Mouse (Mus musculus): ENCODE data around the gene Mef2c.

The Mef2c gene

DNA sequence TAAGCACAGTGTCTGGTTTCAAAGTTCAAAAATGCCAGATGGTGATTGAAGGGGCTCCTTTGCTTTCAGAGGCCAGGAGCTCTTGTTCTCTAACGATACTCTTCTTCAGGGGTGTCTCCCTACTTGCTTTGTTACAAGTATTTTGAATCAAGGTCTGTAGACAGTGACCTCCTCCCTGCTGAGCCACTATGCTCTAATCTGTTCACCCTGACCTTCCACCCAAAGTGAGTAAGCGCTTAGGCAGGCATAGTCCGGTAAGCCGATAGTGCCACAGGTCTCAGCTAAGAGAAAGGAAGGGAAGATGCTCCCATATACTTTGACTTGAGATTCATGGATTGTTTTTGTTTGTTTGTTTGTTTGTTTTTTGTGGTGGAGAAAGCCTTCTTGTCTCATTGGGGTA is 69.5 kb downstream of the Mef2c start:
- no peak for DNase-seq

GRCm38 (mm10) chr13:83573855-83574583 is 70.2 kb downstream of the Mef2c start:
- no peak for DNase-seq

DNA sequence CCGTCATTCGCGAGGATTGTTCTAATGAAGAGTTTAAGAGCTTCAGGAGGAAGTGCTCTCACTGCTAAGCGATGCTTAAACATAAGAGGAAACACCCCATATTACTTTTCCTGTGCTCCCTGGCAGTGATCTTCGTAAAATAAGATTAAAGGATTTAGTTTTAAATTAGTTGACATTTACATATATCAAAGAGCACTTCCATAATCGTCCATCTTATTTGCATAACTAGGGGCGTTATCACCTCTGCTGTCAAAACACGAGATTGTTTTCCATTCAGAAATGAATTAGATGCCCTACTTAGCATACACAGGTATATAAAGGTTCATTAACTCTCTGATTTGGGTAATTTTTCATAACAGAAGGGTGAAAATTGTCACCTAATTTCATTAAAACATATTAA is 71.0 kb downstream of the Mef2c start:
- DNase-seq: no peak

DNA sequence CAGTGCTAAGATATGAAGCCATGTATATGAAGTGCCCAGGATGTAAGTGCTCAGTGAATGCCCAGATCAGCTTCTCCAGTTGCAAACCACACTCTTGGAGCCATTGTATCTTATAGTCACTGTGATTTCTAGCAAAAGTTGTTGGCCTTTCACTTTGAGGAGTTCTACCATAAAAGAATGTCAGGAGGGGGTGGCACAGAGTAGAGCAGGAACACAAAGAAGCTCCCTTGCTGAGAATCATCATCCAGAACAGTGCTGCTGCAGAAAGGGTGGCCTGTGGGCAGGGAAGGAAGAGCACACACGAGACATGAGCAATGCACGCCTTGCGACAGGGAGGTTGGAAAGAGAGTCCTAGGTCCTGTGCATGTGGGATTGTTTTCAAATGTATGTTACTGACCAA is 75.6 kb downstream of the Mef2c start:
- DNase-seq: no peak

GRCm38 (mm10) chr13:83580856-83581255 is 77.0 kb downstream of the Mef2c start:
- DNase-seq: no peak

GRCm38 (mm10) chr13:83582564-83582963 is 78.7 kb downstream of the Mef2c start:
- no peak for DNase-seq

- DNase-seq: no peak
These were observed 80.0 kb downstream of the Mef2c start for GRCm38 (mm10) chr13:83583881-83584280.

GRCm38 (mm10) chr13:83585359-83585758 is 81.5 kb downstream of the Mef2c start:
- no peak for DNase-seq

GRCm38 (mm10) chr13:83588186-83588585 is 84.4 kb downstream of the Mef2c start:
- no peak for DNase-seq

GRCm38 (mm10) chr13:83590886-83591285 is 87.1 kb downstream of the Mef2c start:
- DNase-seq: no peak

- no peak for DNase-seq
These were observed 91.6 kb downstream of the Mef2c start for GRCm38 (mm10) chr13:83595429-83595828.

DNA sequence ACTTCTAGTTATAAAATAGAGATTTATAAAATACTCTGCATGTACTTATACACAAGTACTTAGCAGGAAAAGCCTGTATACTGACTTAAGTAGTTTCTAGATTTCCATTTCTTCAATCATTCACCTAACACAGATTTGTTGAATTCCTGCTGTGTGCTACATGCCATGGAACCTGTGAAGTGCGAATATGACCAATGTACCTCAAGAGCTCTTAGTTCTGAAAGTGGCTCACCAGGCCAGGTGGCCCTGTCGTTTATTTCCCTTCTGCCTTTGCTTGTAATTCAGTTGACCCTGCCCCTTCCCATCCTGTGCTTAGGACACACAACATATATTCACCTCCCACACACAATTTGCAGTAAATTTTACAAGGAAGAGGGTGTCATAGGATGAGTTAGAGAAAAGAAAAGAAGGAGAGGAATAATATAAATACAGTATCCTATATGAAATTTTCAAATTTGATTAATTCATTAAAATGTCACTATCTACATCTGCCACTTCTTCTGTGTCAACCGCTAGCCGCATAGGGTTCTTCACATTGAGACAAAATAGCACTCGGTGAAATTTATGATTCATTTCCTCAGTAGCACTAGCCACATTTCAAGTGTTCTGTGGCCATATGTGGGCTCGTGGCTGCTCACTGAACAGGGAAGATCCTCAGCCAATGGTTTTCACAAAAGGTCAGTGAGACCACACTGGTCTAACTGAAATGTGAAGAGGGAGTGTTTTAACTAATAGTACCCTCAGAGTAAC is 93.3 kb downstream of the Mef2c start:
- no peak for DNase-seq

DNA sequence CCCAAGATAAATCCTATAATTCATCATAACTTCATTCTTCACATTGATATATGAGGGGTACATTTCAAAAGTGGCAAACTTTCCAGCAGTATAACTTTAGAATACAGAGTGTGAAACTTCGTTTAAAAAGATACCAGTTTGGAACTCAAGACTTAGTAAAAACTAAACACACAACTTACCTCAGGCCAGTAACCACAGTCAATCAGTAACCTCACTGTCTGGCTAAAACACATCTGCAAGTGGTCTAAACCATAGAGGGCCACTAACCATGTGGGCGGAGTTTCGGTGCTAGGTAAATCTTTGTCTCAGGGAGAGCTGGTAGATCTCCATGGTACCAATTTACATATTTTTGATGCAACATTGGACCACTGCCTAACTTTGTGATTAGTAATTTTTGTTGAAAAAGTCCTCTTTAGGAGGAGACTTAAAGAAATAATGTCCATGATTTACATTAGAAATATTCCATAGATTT is 93.9 kb downstream of the Mef2c start:
- no peak for DNase-seq

DNA sequence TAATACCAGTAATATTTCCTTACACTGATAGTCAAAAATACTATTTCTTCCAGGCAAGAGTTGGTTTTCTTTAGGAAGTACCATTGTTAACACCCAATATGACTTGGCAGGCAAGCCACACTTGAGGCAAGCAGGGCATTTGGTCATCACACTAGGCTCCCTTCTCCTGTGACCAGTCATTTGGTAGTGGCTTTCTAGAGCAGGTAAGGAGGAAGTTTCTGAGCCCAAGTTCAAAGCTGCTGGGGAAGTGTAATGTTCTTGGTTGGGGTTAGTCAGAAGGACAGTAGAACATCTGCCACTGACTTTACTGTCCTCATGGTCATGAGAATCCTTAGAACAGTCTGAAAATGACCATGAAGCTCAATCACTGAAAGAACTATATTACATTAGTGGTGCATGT is 96.5 kb downstream of the Mef2c start:
- DNase-seq: no peak

GRCm38 (mm10) chr13:83601741-83602140 is 97.9 kb downstream of the Mef2c start:
- no peak for DNase-seq

- DNase-seq: no peak
These were observed 99.8 kb downstream of the Mef2c start for GRCm38 (mm10) chr13:83603373-83604265.

GRCm38 (mm10) chr13:83604320-83604719 is 100.5 kb downstream of the Mef2c start:
- no peak for DNase-seq

DNA sequence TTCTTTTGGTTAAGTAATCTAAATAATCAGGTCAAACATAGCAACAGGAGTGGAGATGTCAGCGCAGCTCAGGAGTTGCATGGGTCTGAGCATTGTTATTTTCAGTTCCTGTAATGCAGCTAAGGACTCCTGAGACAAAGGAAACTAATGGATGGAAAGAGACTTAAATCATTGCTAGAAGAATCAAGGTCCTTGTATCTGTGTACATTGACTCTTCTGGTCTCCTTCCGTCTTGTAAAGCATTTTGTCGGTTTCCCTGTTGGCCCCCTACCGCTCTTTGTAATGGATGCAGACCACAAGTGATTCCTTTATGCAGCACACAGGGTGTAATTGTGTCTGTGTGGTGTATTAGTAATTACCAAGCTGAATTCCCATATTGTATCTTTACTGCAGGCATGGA is 101.0 kb downstream of the Mef2c start:
- no peak for DNase-seq

- peak; percentile 37 for DNase-seq
These were observed 104.2 kb downstream of the Mef2c start for GRCm38 (mm10) chr13:83607883-83608581.

- DNase-seq: no peak
These were observed 105.2 kb downstream of the Mef2c start for GRCm38 (mm10) chr13:83608851-83609516.

- no peak for DNase-seq
These were observed 105.7 kb downstream of the Mef2c start for GRCm38 (mm10) chr13:83609517-83609878.

GRCm38 (mm10) chr13:83610124-83610523 is 106.3 kb downstream of the Mef2c start:
- DNase-seq: no peak
